Mouse (Mus musculus) stomach, postnatal 0 days (tissue): ENCODE data around the gene Sun1. TPM values are rescaled to one million over a fixed set of nuclear protein-coding genes. Genes with fewer than 3 reads are reported as not detected.
A peak's percentile ranks its signal among the peaks of the same experiment; 100 is the strongest.

Source experiments
- ATAC-seq: fragments of 200-750 bp; cut with Nextera tagmentation; 2 replicates; pipeline ENCODE4 v1.8.0; 2017; ENCODE audit not compliant: low FRiP score, low TSS enrichment
- DNase-seq: peaks from one replicate; pipeline ENCODE4 v3.0.0-alpha.2; 2016; ENCODE audit warnings: low spot score
- H3K27ac ChIP-seq: fragments of 300-500 bp; sonication (generic); replicated peaks from 2 replicates; pipeline ENCODE4 v1.5.1; 2014; ENCODE audit warnings: mild to moderate bottlenecking, control low read depth
- H3K27me3 ChIP-seq: fragments of 300-500 bp; sonication (generic); 2 replicates; pipeline ENCODE4 v1.6.1; 2014; ENCODE audit warnings: low read length; ENCODE audit not compliant: control insufficient read depth, insufficient read depth
- H3K36me3 ChIP-seq: fragments of 300-500 bp; sonication (generic); 2 replicates; pipeline ENCODE4 v1.6.1; 2014; ENCODE audit warnings: low read length, mixed read lengths; ENCODE audit not compliant: control insufficient read depth, insufficient read depth
- H3K4me1 ChIP-seq: fragments of 300-500 bp; sonication (generic); replicated peaks from 2 replicates; pipeline ENCODE4 v1.6.1; 2014; ENCODE audit warnings: antibody characterized with exemption; ENCODE audit not compliant: control insufficient read depth, insufficient read depth
- H3K4me2 ChIP-seq: fragments of 300-500 bp; sonication (generic); replicated peaks from 2 replicates; pipeline ENCODE4 v1.6.1; 2014; ENCODE audit warnings: low read depth, mild to moderate bottlenecking, control low read depth, moderate library complexity
- H3K4me3 ChIP-seq: fragments of 300-500 bp; sonication (generic); 2 replicates; pipeline ENCODE4 v1.5.1; 2014; ENCODE audit warnings: low read depth, low read length, control low read depth
- H3K9ac ChIP-seq: fragments of 300-500 bp; sonication (generic); 2 replicates; pipeline ENCODE4 v1.6.1; 2014; ENCODE audit warnings: mild to moderate bottlenecking, low read length, control low read depth, mixed read lengths
- H3K9me3 ChIP-seq: fragments of 300-500 bp; sonication (generic); 2 replicates; pipeline ENCODE4 v1.6.1; 2016; ENCODE audit warnings: low read length; ENCODE audit not compliant: control insufficient read depth
- CTCF ChIP-seq: IDR thresholded peaks from 2 replicates; pipeline ENCODE4 v1.5.1; 2016; ENCODE audit warnings: antibody characterized with exemption, low read depth, mild to moderate bottlenecking, moderate library complexity
- EP300 ChIP-seq: optimal IDR thresholded peaks from 2 replicates; pipeline ENCODE3; 2016; ENCODE audit warnings: antibody characterized with exemption
- WGBS: fragments of 180-500 bp; shearing (Covaris S2); extraction: QIAGEN DNeasy Blood & Tissue Kit; methylation state at CpG from one replicate; pipeline ENCODE4 v1.1.7; 2014; 5-methylcytosine and 5-hydroxymethylcytosine counted together
- polyA plus RNA-seq: library from polyadenylated mRNA; unstranded; fragments of >200 nt; fragmentation: Nextera tagmentation; extraction: Ambion mirVana; gene quantifications from 2 replicates; pipeline ENCODE4 v1.2.1, GENCODE M21; 2015

Sun1 gene
- polyA plus RNA-seq, 1 experiment from 2014 or later: 24.0 TPM

GRCm38 (mm10) chr5:139258371-139259035 is 58.1 kb downstream of the Sun1 start:
- Histone ChIP-seq H3K9ac (no peak overlapping the region), H3K4me1 (peaks cover 10% of the 10 kb centered on the region; the same call in 1 of the 2 replicates), H3K4me2 (no peak overlapping the region), H3K9me3 (no peaks in the 10 kb centered on the region), H3K36me3 (peaks cover 13% of the 10 kb centered on the region), H3K27me3 (no peaks in the 10 kb centered on the region), H3K27ac (peak overlapping the region; percentile 53; the same call in 1 of the 2 replicates), H3K4me3 (no peak overlapping the region)
- WGBS: 71% methylated on average over 8 of the region's 8 CpGs
- ATAC-seq (no peak), DNase-seq (no peak)
- no peak for TF ChIP-seq CTCF
- TF ChIP-seq EP300: no peak

DNA sequence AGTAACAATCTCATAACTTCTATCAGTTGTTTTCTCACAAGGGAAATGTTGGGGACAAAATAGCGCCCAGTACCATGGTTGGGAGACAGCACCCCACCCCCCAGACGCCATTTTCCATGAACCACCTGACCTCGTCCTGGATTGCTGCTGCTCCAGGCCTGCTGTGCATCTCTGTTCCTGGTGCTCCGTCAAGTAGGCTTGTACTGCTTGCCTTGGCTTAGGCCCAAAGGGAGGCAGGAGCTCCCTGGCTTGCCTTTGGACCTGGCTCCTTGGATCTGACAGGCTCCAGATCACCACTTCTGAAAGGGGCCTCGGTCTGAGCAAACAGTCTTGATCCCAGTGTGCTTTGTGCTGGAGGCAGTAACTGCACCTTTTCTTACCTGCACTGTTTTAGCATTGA is 59.4 kb downstream of the Sun1 start:
- Histone ChIP-seq H3K9me3 (no peaks in the 10 kb centered on the region), H3K4me2 (no peak overlapping the region), H3K27ac (peak overlapping the region; percentile 69), H3K9ac (no peak overlapping the region), H3K4me3 (no peak overlapping the region), H3K4me1 (peaks cover 7% of the 10 kb centered on the region; the same call in 1 of the 2 replicates), H3K27me3 (no peaks in the 10 kb centered on the region), H3K36me3 (peaks cover 21% of the 10 kb centered on the region)
- ATAC-seq (peak; percentile 62), DNase-seq (peak; percentile 72)
- WGBS: 38% methylated on average over 5 of the region's 5 CpGs
- TF ChIP-seq CTCF (no peak), EP300 (no peak)

DNA sequence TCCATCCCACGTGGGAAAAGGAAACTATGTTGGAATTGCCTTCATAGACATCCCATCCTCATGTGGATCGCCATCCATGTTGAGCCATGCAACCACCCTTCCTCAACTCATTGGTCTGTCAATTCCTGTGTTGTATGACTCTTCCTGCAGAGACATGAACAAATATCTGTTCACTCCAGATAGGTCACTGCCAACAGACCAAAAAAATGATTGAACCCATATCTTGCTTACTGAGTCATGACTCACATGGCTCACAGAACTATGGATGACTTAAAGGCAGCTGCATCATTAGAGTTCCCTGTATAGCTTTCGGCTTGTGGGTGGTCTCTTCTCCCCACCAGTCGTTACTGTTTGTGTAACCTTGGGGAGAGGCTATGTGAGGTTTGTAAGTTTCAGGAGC is 61.0 kb downstream of the Sun1 start:
- WGBS: 79% methylated on average over 4 of the region's 4 CpGs
- Histone ChIP-seq H3K4me2 (no peak overlapping the region), H3K36me3 (peaks cover 33% of the 10 kb centered on the region), H3K9me3 (no peaks in the 10 kb centered on the region), H3K27me3 (no peaks in the 10 kb centered on the region), H3K9ac (no peak overlapping the region), H3K4me3 (no peak overlapping the region), H3K4me1 (peaks cover 7% of the 10 kb centered on the region; the same call in 1 of the 2 replicates), H3K27ac (no peak overlapping the region)
- DNase-seq (no peak), ATAC-seq (no peak)
- TF ChIP-seq CTCF (no peak), EP300 (no peak)

- H3K4me1 ChIP-seq: no peaks in the 10 kb centered on the region
- H3K27ac ChIP-seq: no peak overlapping the region
- no peak for TF ChIP-seq CTCF
- TF ChIP-seq EP300: no peak
- H3K27me3 ChIP-seq: no peaks in the 10 kb centered on the region
- H3K36me3 ChIP-seq: peaks cover 45% of the 10 kb centered on the region
- ATAC-seq (no peak), DNase-seq (no peak)
- H3K4me2 ChIP-seq: no peak overlapping the region
- no peak overlapping the region for H3K9ac ChIP-seq
- H3K9me3 ChIP-seq: no peaks in the 10 kb centered on the region
- 78% methylated on average over 4 of the region's 4 CpGs for WGBS
- no peak overlapping the region for H3K4me3 ChIP-seq
Observed at GRCm38 (mm10) chr5:139267661-139268060, 67.2 kb downstream of the Sun1 start.

DNA sequence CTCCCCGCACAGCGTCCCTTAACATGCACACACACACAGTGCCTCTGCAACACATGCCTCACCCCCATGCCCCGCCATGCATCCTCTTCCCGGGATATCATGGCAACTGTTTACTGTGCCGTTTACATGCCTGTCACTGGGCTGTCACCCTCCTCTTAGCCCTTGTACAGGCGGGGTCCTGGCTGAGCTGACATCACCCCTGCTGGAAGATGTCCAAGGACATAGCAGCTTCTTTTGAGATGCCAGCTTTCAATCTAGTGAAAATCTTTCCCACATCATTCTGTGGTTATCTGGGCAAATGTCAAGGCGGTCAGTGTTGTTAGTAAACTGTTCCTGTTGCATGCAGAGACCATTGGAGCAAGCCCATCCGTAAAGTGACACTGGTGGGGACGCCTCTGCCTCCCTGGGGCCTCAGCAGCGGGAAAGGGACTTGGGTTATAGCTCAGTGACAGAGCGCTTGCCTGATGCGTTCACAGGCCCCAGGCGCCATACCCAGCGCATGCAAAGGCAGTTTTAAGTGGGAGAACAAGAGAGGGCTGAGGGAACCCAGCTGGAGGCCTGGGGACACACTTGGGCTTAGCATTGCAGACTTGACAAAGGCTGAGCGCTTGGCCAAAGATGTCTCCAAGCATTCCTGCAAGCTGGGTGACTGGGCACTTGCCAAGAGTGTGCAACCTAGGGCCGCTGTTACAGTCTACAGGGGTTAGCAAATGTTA is 70.5 kb downstream of the Sun1 start:
- H3K4me3 ChIP-seq: no peak overlapping the region
- DNase-seq (no peak), ATAC-seq (no peak)
- H3K4me2 ChIP-seq: no peak overlapping the region
- WGBS: 45% methylated on average over 16 of the region's 16 CpGs
- H3K4me1 ChIP-seq: no peaks in the 10 kb centered on the region
- H3K27ac ChIP-seq: peak overlapping the region; percentile 63
- H3K9ac ChIP-seq: no peak overlapping the region
- H3K27me3 ChIP-seq: no peaks in the 10 kb centered on the region
- no peak for TF ChIP-seq CTCF
- H3K9me3 ChIP-seq: no peaks in the 10 kb centered on the region
- H3K36me3 ChIP-seq: peaks cover 20% of the 10 kb centered on the region

DNA sequence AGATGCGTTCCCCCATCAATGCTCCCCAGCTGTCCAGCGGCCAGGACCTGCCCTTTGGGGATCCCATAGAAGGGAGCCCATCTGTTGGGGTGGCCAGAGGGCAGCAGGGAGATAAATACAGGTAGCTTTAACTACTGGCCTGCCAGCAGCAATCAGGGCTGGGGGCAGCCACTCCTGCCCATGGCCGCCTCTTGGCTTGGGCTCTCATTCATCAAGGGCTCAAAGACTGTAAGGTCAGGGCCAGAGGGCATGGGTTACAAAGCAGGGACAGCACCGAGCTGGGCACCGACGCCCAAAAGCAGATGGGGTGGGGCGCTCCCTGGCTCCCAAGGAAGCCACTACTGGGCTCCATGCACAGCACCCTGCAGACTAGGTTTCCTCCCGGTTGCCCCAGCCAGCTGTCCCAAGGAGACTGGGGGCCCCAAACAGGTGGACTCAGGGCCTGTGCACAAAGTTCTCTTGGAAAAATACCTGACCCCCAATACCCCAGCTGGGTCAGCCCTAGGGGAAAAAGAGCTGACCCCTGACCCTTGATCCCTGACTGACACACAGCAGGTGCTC is 71.6 kb downstream of the Sun1 start:
- no peak for DNase-seq
- Histone ChIP-seq H3K27ac (no peak overlapping the region), H3K9ac (no peak overlapping the region)

More for the DNA sequence above, 71.6 kb downstream of the Sun1 start:
- TF ChIP-seq EP300 (no peak), CTCF (no peak)
- Histone ChIP-seq H3K9me3 (no peaks in the 10 kb centered on the region), H3K4me2 (no peak overlapping the region), H3K4me3 (no peak overlapping the region), H3K4me1 (no peaks in the 10 kb centered on the region), H3K27me3 (no peaks in the 10 kb centered on the region), H3K36me3 (peaks cover 12% of the 10 kb centered on the region; the same call in 1 of the 2 replicates)
- ATAC-seq: no peak
- WGBS: 43% methylated on average over 8 of the region's 8 CpGs
